Mouse (Mus musculus) heart, postnatal 0 days (tissue): ENCODE measurements around the gene Coro2b. TPM values are rescaled to one million over a fixed set of nuclear protein-coding genes. Genes with fewer than 3 reads are reported as not detected.

Experiments
- ATAC-seq: fragments of 200-750 bp; cut with Nextera tagmentation; 2 replicates; pipeline ENCODE4 v1.8.0; 2017; ENCODE audit warnings: low read depth, moderate number of reproducible peaks, moderate library complexity; ENCODE audit not compliant: insufficient read depth
- DNase-seq: peaks from one replicate; pipeline ENCODE4 v3.0.0-alpha.2; 2016; ENCODE audit warnings: low spot score
- H3K27ac ChIP-seq: fragments of 300-500 bp; sonication (generic); 2 replicates; pipeline ENCODE4 v1.5.1; 2014; ENCODE audit warnings: low read depth, mild to moderate bottlenecking
- H3K27me3 ChIP-seq: fragments of 300-500 bp; sonication (generic); 2 replicates; pipeline ENCODE4 v1.6.1; 2014; ENCODE audit warnings: low read length, mixed read lengths; ENCODE audit not compliant: control insufficient read depth, insufficient read depth
- H3K36me3 ChIP-seq: fragments of 300-500 bp; sonication (generic); replicated peaks from 2 replicates; pipeline ENCODE4 v1.6.1; 2014; ENCODE audit warnings: low read length, mixed read lengths; ENCODE audit not compliant: control insufficient read depth, insufficient read depth
- H3K4me1 ChIP-seq: fragments of 300-500 bp; sonication (generic); 2 replicates; pipeline ENCODE4 v1.6.1; 2014; ENCODE audit warnings: antibody characterized with exemption; ENCODE audit not compliant: control insufficient read depth, insufficient read depth
- H3K4me2 ChIP-seq: fragments of 300-500 bp; sonication (generic); 2 replicates; pipeline ENCODE4 v1.6.1; 2014; ENCODE audit warnings: low read depth, mild to moderate bottlenecking, low read length, moderate library complexity
- H3K4me3 ChIP-seq: fragments of 300-500 bp; sonication (generic); 2 replicates; pipeline ENCODE4 v1.5.1; 2014; ENCODE audit warnings: low read depth, low read length
- H3K9ac ChIP-seq: fragments of 300-500 bp; sonication (generic); replicated peaks from 2 replicates; pipeline ENCODE4 v1.6.1; 2014; ENCODE audit warnings: low read depth, low read length, mixed read lengths
- H3K9me3 ChIP-seq: fragments of 300-500 bp; sonication (generic); replicated peaks from 2 replicates; pipeline ENCODE4 v1.6.1; 2016; ENCODE audit warnings: low read length; ENCODE audit not compliant: control insufficient read depth
- CTCF ChIP-seq: IDR thresholded peaks from 2 replicates; pipeline ENCODE4 v1.5.1; 2016; ENCODE audit warnings: antibody characterized with exemption, control low read depth, low read depth
- EP300 ChIP-seq: IDR thresholded peaks from 2 replicates; pipeline ENCODE4 v1.6.1; 2016; ENCODE audit warnings: antibody characterized with exemption, low read depth
- WGBS: fragments of 180-500 bp; shearing (Covaris S2); extraction: QIAGEN DNeasy Blood & Tissue Kit; methylation state at CpG from one replicate; pipeline ENCODE4 v1.1.7; 2014; 5-methylcytosine and 5-hydroxymethylcytosine counted together
- polyA plus RNA-seq: library from polyadenylated mRNA; unstranded; fragments of >200 nt; fragmentation: Nextera tagmentation; extraction: Ambion mirVana; gene quantifications from 2 replicates; pipeline ENCODE4 v1.2.1, GENCODE M21; 2015
- total RNA-seq: library from RNA; depleted of rRNA; stranded (reverse); fragments of >200 nt; gene quantifications from 2 replicates; pipeline ENCODE4 v1.2.3, GENCODE M21; 2014; ENCODE audit warnings: low replicate concordance

Gene Coro2b
- total and polyA plus RNA-seq, 2 experiments from 2014 or later, result 5.5 to 45.9 TPM

DNA sequence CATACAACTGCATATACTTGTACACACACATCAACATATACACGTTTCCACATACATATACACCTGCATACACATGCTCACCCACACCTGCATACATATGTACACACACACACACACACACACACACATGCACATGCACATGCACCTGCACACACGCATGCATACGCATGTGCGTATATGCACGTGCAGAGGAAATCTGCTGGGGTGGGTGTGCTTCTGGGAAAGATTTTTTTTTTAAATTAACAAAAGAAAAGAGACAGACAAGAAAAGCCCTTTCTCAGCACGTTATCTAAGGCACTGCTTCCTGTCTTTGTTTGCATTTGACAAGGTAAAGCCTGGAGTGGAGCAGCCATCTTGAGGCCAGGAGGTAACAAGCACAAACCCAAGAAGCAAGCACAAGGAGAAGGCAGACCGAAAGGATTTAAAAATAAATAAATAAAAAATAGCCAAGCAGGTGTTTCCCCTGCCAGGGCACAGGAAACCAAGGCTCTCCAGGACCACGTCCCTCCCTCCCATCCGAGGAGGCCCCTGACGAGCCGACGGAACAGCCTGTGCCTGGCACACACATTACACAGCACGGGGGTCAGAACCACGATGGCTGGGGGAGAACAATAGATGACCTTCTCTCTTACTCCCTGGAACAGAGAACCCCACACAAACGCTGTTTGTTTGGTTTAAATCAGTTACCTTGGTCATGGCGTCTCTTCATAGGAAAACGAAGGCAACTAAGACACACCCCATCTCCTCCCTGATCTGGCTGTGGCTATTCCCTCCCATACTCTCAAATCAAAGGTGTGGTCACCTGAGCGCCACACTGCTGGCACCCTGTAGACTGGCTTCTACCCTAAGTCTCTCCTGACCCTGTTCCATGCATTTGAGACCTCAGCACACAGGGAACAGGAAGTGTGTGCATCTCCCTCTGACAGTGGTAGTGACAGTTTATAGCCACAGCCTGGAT lies 39.4 kb downstream of the Coro2b start:
- H3K36me3 ChIP-seq, result no peaks in the 10 kb centered on the region
- peak overlapping the region; percentile 31 for H3K27ac ChIP-seq
- peaks cover 18% of the 10 kb centered on the region; the same call in 1 of the 2 replicates for H3K4me1 ChIP-seq
- no peaks in the 10 kb centered on the region for H3K9me3 ChIP-seq
- peak overlapping the region; percentile 16; the same call in 1 of the 2 replicates for H3K4me2 ChIP-seq
- H3K4me3 ChIP-seq, result no peak overlapping the region
- no peaks in the 10 kb centered on the region for H3K27me3 ChIP-seq
- WGBS, result 54% methylated on average over 18 of the region's 18 CpGs
- ATAC-seq, result peak; percentile 52; the same call in 1 of the 2 replicates
- no peak overlapping the region for H3K9ac ChIP-seq
- peak; percentile 30 for DNase-seq
- TF ChIP-seq EP300 (no peak), CTCF (no peak)

DNA sequence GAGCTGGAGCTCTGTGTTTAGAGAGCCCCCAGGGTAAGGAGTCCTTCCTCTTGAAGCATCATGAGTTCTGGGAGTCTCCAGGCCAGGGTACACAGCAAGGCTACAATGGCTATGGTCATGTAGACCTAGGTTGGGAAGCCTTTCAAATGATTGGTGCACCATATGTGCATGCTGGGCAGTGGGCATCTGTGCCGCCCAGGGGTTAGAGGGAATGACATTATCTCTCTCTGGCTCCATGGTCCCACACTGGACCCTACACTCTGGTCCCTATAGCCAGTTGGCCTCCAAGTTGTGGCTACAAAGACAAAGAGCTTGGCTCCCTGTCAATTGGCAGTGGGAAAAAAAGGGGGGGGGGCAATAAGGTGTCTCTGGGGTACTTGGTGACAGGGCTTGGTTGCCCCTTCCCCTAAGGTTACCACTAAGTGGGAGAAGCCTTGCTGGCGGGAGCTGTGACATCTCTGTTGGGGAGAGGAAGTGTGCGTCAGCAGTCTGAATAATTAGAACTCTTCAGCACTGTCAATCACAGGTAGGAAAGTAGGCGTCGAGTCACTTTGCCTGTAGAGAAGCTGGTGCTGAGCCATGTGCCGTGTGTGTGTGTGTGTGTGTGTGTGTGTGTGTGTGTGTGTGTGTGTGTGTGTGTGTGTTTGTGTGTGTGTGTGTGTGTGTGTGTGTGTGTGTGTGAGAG lies 44.4 kb downstream of the Coro2b start:
- peaks cover 27% of the 10 kb centered on the region for H3K4me1 ChIP-seq
- DNase-seq, result no peak
- no peaks in the 10 kb centered on the region for H3K36me3 ChIP-seq
- H3K27me3 ChIP-seq, result no peaks in the 10 kb centered on the region
- no peak overlapping the region for H3K27ac ChIP-seq
- no peak overlapping the region for H3K4me3 ChIP-seq
- no peak for TF ChIP-seq CTCF
- no peak for ATAC-seq
- 39% methylated on average over 6 of the region's 6 CpGs for WGBS
- no peak overlapping the region for H3K4me2 ChIP-seq
- H3K9ac ChIP-seq, result no peak overlapping the region
- H3K9me3 ChIP-seq, result no peaks in the 10 kb centered on the region

DNA sequence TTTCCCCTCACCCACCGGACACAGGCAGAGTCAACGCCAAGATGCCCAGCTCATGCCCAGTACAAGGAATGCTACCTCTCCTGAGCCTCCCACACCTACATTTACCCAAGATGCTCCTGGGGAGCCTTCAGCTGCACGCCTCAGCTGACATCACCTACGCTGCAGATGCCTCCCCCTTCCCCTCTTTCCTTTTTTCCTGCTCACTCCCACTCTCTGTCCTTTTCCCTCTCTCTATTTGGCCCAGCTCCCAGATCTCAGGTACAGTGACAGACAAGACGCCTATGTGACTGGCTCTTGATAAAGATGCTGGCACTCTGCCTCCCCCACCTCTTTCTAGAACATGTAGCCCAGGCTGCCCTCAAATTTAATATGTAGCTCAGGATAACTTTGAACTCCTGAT lies 45.2 kb downstream of the Coro2b start:
- no peak for DNase-seq
- no peak for ATAC-seq
- TF ChIP-seq CTCF (no peak), EP300 (no peak)
- H3K36me3 ChIP-seq, result no peaks in the 10 kb centered on the region
- no peaks in the 10 kb centered on the region for H3K27me3 ChIP-seq
- no peaks in the 10 kb centered on the region for H3K9me3 ChIP-seq
- WGBS, result 64% methylated on average over 5 of the region's 5 CpGs
- no peak overlapping the region for H3K9ac ChIP-seq
- H3K27ac ChIP-seq, result no peak overlapping the region
- H3K4me1 ChIP-seq, result peaks cover 25% of the 10 kb centered on the region
- no peak overlapping the region for H3K4me3 ChIP-seq
- no peak overlapping the region for H3K4me2 ChIP-seq

DNA sequence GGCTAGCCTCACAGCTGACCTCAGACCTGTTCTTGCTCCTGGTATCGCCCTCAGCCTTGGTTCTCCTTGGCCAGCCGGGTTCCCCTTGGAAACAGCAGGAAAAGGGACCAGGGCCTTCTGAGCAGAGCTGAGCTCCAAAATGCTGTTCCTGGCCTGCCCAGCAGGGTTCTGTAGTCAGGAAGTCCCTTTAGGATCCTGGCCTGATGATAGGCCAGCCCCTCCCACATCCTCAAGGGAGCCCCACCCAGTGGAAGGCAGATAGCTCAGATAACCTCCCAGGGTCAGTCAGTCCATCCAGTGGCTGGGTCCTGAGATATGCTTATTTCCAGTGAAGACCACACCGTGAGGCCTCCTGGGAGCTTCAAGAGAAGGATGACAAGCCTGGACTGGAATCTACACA lies 45.7 kb downstream of the Coro2b start:
- no peak overlapping the region for H3K9ac ChIP-seq
- TF ChIP-seq EP300 (no peak), CTCF (peak; percentile 20)
- no peaks in the 10 kb centered on the region for H3K27me3 ChIP-seq
- peaks cover 25% of the 10 kb centered on the region for H3K4me1 ChIP-seq
- DNase-seq (no peak), ATAC-seq (peak; percentile 45; the same call in 1 of the 2 replicates)
- H3K4me2 ChIP-seq, result no peak overlapping the region
- no peak overlapping the region for H3K27ac ChIP-seq
- no peak overlapping the region for H3K4me3 ChIP-seq
- no peaks in the 10 kb centered on the region for H3K9me3 ChIP-seq
- 61% methylated on average over 3 of the region's 3 CpGs for WGBS
- no peaks in the 10 kb centered on the region for H3K36me3 ChIP-seq

DNA sequence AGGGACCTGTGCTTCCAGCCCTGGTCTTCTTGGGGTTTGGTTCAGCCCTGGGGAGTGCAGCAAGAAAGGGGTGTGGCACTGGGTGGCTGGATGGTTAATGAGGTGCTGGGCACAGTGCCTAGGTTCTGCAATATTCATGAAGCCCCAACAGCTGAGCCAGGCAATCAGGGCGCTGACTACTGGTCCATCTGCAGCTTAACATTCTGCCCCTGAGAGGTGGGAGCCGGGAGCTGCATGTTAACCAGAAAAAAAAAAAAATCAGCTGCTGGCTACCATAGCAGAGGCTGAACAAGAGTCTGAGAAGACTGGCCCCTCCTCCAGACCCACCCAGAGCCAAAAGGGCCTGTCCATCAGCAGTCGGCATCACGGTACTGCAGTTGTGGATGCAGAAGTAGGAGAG lies 52.7 kb downstream of the Coro2b start:
- Histone ChIP-seq H3K27me3 (no peaks in the 10 kb centered on the region), H3K9ac (no peak overlapping the region), H3K9me3 (no peaks in the 10 kb centered on the region), H3K36me3 (no peaks in the 10 kb centered on the region), H3K4me1 (peaks cover 7% of the 10 kb centered on the region), H3K4me2 (no peak overlapping the region), H3K27ac (no peak overlapping the region), H3K4me3 (no peak overlapping the region)
- WGBS, result 59% methylated on average over 4 of the region's 4 CpGs
- DNase-seq, result no peak
- no peak for ATAC-seq
- TF ChIP-seq CTCF, result no peak
- TF ChIP-seq EP300, result no peak
